Mouse (Mus musculus) frontal cortex, adult (tissue): Measurements from ENCODE around the gene Scn1a.

Experiments
- ATAC-seq: cut with Nextera tagmentation; 2 replicates; pipeline ENCODE4 v1.9.2; 2017; ENCODE audit warnings: mild to moderate bottlenecking, moderate library complexity, mixed read lengths; ENCODE audit not compliant: low TSS enrichment

The Scn1a gene

DNA sequence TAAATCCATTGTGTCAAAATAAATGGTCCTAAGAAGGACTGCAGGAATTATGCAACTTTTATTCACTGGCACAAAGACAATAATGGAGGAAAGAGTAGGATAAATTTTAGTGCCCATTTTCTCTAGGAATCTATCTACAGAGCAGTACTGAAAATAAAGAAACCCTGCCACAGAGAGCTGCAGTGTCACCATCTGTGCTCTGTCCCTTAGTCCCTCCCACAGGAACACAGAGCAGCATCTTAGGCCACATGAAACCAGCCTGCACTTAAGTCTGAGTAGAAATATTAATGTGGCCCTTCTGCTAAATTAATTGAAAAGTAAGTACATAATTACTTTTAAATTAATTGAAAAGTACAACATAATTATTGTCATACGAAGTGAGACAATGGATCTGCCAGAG lies 196.6 kb downstream of the Scn1a start:
- no peak for ATAC-seq

DNA sequence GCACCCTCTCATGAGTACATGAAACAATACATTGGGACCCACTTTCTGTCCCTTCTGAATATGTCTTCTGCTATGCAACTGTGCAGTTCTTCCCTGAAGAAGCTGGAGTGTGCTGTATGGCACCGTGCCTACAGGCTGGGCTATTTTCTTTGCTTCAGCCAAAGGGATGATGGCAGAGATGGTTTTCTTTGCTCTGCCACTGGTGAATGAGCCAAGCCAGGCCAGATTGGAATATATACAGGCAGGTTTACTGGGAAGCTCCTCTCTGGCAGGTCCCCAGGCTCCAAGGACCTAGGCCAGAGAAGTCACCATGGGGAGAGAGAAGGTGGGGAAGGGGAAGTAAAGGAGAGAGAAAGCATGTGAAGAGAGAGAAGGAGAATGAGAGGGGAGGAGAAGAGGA lies 200.3 kb downstream of the Scn1a start:
- ATAC-seq = no peak

DNA sequence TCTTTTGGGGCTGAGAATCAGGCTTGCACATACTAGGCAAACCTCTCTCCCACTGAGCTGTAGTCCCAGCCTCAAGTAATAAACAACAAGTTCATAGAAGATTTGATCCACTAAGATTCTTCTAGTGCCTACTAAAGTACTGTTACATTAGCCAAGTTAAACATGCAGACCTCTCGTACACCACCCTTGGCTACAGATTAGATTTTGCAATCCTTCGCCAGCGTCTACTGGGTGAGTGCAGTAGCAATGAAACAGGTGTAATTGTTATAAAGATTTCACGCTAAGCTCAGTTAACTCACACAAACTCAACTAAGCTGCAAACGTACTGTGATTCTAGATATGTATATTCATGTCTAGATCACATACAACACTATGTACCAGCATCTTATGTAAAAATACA lies 201.8 kb downstream of the Scn1a start:
- ATAC-seq = no peak

DNA sequence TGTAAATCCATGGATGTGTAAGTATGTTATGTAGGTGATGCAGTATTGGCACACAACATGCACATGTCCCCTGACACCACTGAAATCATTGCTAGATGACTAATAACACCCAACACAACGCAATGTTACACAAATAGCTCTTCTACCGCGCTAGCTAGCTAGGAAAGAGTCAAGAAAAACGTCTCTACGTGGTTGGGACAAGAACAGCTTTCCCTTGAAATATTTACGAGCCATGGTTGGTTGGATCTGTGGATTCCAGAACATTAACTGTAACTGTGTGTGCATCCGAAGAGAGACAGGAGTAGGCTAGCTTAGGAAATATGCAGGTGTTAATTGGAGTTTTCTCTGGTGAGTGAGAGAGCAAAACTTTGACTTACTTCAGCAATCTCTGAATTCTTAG lies 219.7 kb downstream of the Scn1a start:
- no peak for ATAC-seq
